Mouse (Mus musculus): ENCODE measurements around the gene AY358078.

GRCm38 (mm10) chr14:51786335-51786734, 13.5 kb upstream of the AY358078 start:
- TF ChIP-seq CTCF (conservative IDR thresholded peaks at IDR 0.05; ENCODE audit: insufficient read depth, insufficient read length, low read depth, low read length) (no peak), POLR2A (IDR thresholded peaks at IDR 0.05; ENCODE audit: low read depth, low read length) (no peak)
